Mouse (Mus musculus) frontal cortex, postnatal 36 days (tissue): ENCODE measurements around the gene Heatr9.
A peak's percentile ranks its signal among the peaks of the same experiment; 100 is the strongest.
"Not testable (repeated sequence)": the region's sequence is repeated elsewhere in the genome, so short reads cannot be mapped to it uniquely, and the experiment has no call there.

Experiments
- DNase-seq, 2 experiments: peaks; one replicate each; pipeline ENCODE4 v3.0.0; 2022; ENCODE audit warnings: low spot score in 2 of 2

Gene Heatr9

GRCm38 (mm10) chr11:83522075-83522474 is at the start of gene Heatr9:
TSS of gene Heatr9 (minus strand) at chr11:83522175.
- DNase-seq, result no peak

DNA sequence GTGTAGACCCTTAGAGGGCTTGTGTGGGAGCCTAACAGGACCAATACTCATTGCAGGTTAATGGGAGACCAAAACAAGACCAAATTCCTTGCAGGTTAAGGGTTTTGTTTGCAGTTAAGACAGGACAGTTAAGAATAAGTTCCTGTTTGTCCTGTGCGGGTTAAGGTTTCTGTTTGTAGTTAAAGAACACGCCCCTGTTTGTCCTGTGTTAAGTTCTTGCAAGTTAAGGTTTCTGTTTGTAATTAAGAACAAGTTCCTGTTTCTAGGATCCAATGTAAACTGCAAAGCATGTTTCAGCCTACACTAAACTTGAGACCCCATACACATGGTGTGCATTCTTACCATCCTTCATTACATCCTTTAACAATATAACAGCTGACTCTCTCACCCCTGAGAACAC is 48.2 kb upstream of the Heatr9 start:
- DNase-seq, result no peak

DNA sequence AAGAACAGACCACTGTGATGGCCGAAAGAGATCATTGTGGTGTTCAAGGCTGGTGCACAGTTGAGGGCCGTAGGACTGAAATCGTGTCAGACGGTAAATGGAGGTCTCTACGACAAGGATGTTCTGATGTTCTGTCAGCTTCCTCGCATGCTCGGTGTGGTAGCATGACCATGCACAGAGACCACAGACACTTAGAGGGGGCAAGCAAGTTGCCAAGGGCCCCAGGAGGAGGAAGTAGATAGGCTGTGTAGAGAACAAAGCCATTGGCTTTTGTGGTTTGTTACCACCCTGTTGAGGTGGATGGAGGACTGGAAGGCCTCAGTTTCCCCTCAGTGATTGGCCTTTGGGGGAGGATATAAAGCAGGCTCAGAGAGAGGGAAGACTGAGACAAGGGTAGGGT is 47.3 kb upstream of the Heatr9 start:
- no peak for DNase-seq

DNA sequence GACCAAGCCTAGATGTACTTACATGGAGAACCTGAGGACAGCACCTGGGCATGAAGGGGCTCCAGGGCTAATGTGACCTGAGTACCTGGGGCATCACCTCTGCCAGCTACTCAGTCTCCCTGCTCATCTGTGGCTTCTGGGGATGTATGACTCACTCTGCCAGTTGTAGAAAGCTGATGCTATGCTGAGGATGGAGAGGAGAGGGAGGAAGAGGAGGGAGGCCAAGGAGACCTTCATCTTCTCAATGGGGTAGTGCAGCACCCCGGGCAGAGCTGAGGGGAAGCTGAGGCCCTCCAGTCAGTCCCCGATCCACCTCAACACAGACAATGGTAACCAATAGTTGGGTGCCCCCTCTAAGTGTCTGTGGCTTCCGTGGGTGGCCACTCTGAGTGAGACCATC is 46.8 kb upstream of the Heatr9 start:
- no peak for DNase-seq

DNA sequence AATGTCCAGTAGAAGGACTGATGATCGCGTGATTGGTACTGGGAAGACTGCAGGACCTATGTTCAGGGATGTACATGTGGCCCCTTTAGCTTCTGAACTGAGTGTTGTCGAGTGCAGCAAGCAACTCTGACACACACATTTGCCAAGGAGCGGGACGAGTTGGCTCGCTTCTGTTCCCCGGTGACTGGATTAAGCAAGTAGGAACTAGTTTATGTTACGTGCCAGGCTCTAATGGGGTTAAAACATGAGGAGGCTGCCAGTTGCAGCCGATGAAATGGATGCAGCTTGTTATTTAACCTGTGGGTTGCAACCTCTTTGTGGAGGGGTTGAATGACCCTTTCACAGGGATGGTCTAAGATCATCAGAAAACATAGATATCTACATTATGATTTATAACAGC is 46.1 kb upstream of the Heatr9 start:
- DNase-seq, result no peak

DNA sequence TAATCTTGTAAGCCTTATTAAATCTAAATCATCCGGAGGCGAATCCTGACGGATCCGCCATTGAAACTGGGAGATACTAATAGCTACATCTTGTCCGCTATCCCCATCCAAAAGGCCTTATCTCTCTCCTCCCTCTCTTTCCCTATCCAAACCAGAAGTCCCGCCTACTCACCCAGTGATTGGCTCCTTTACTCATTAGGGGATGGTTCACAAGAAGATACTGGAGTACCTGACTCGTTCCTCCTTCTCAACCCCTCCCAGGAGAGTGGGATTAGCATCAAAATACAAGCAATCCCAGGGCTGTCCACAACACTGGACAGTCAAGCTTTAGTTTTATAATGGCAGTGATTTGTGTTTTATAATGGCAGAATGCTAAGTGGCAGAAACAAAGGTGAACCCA is 45.3 kb upstream of the Heatr9 start:
- DNase-seq, result no peak

- no peak for DNase-seq
Observed at GRCm38 (mm10) chr11:83566617-83567016, 44.6 kb upstream of the Heatr9 start.

DNA sequence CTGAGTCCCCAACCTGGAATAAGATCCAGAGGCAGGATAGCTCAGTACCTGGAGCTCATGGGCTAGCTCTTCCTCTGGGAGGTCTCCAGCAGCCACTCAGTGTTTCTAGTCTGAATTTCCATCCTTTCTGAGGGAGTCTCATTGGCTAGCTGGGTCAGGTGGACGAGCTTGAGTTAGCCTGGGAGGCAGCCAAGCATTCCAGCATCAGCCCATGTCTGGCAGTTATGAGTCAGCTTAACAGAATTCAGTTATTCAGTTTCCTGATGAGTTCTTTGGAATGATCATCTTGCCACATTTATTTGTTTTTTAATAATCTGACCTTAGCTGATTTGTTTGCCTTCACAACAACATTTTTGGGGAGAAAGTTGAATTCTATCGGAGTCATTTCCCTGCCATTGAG is 41.8 kb upstream of the Heatr9 start:
- peak; percentile 19 to 31 for DNase-seq

- no peak for DNase-seq
Observed at GRCm38 (mm10) chr11:83562311-83562887, 40.4 kb upstream of the Heatr9 start.

GRCm38 (mm10) chr11:83560405-83560804 is 38.4 kb upstream of the Heatr9 start:
- no peak for DNase-seq

DNA sequence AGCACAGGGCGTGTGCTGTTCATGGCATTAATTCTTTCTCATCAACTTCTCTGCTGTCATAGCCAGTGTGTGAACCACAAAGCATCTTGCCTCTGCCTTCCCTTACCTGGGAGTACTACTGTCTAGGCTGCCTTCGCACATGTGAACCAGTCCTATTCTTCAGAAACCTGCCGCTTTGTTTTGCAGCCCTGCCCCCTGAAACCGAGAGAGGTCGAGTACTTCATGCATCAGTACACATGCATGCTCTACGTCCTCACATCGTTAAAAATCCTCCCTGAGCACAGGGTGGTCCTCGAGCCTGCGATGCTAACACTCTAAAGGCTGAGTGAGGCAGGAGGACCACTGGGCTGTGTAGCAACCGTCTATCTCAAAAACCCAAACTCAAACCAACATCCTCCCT is 35.1 kb upstream of the Heatr9 start:
- no peak for DNase-seq

- DNase-seq, result peak; percentile 21 to 39
Observed at GRCm38 (mm10) chr11:83556085-83556781, 34.3 kb upstream of the Heatr9 start.

DNA sequence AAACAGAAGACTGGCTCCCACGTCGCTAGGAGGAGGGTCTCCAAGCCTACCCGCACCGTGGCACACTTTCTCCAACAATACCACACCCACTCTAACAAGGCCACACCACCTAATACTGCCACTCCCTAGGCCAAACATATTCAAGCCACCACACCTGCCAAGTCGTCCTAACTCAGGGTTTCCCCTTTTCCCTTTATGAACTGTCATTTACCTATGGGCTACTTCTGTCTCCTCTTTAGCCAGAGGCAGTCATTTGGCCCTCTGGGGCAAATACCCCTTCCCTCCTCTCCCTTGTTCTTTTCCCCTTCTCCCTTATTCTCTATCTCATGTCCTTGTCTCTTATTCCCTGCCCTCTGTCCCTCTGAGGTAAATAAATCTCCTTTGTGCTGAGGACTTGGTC is 29.7 kb upstream of the Heatr9 start:
- DNase-seq, result no peak

GRCm38 (mm10) chr11:83551037-83551436 is 29.1 kb upstream of the Heatr9 start:
- not testable (repeated sequence) for DNase-seq

DNA sequence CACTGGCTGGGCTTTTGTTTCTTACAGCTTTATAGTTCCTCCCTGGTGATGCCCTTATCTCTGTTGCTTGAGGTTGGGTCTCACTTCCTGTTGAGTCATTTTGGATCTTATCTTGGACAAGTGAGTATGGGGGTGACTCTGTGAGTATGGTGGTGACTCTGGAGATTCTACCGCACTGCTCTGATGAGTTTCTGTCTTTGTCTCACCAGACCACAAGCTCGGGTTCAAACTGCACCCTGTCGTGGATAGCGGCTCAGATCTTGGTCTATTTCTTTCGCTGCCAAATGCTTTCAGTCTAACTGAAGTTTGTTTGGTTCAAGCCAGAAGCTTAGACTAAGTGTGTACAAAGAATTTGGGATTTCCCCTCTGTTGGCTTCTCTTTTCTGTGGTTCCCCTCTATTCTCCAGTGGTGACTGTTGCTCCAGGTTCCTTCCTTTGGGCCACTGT is 28.2 kb upstream of the Heatr9 start:
- no peak for DNase-seq

GRCm38 (mm10) chr11:83544214-83544613 is 22.2 kb upstream of the Heatr9 start:
- no peak for DNase-seq

- no peak for DNase-seq
Observed at GRCm38 (mm10) chr11:83541415-83541814, 19.4 kb upstream of the Heatr9 start.

DNA sequence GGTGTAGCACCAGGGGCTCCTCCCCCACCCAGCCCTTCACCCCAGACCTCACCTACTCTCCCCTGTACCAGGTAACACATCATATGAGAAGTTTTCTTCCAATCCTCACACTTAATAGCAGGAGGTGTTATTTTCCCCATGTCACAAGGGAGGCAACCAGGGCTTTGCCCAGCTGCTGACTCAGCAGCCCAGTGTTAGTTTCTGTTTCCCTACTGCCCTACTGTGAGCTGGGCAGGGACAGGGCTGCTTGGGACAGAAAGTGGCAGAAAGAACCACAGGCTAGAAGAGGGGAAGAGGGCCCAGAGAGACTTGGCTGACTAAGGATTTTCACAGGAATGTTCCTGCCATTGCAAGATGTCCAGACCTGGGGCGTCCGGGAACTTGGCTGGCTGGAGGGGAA is 19.0 kb upstream of the Heatr9 start:
- no peak for DNase-seq

DNA sequence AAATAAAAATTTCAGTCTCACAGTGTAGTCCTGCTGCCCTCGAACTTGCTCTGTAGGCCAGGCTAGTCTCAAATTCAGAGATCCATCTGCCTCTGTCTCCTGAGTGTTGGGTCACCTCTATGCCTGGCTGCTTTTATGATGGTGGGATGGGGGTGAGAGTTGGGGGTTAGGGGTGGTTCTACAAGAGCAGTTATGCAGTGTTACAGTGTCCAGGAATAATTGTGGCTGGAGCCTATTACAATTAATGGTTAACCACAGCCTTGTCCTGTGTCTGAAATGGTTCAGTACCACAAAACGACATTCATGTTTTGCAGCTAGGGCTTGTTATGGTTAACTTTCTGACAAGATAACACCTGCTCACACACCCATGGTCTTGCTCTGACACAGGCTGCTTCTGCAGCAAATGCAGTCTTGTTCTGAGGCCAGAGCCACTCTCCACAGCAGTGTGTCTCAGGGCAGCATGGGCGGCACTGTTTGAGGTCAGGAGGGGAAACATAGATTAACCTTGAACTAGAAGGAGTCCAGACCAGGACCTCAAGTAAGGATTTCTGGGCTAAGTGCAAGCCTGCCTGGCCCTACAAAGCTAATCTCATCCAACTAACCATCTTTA is 16.8 kb upstream of the Heatr9 start:
- DNase-seq, result no peak

- no peak for DNase-seq
Observed at GRCm38 (mm10) chr11:83536831-83537230, 14.9 kb upstream of the Heatr9 start.

DNA sequence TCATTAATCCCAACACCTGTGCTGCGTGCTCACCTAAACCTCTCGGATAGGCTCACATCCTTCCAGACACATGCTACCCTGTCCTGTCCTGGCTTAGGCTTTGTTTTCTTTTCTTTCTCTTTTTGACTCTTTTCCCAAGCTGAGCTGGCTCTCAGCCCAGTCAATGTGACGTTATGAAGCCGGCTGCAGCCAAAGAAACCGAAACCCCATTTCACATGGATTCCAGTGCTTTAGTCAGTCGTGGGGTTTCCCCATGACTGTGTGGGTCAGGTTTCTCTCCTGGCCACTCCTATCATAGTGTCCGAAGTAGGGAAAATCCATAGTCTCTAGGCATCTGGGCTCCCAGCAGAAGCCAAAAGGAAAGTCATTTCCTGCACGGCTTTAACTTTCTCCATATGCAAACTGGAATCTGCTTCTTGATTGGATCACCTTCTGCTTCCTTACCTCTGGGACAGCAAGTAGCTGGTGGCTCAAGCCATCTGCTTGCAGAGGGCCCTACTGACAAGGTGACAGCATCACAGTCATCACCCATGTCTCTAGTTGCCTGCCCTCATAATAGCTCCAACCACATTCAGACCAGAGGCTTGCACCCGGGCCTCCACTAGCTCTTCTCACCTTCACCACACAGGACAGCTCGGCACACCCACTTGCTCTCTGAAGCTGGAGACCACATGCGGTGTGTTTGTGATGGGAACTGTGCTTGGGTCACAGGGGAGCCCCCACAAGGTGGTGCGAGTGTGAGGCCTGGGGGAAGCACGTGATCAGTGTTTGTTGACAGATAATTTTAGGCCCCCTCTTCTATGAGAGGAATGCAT is 12.8 kb upstream of the Heatr9 start:
- DNase-seq, result peak; percentile 52 to 76

DNA sequence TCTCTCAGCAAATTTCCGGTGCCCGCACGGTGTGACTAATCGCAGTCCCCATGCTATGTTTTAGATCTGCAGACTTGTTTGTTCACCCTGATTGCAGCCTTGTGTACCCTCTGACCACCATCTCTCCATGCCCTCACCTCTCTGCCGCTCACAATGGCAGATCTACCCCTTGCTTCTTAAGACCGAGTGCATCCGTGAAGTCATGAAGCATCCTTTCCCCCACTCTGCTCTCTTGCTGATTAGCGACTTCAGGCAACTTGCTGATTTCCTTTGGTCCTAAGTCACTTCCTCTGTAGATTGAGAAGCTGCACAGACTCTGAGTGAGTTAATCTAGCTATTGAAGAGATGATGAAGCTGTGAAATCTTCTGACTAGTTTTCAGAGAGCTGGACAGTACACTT is 12.2 kb upstream of the Heatr9 start:
- no peak for DNase-seq
